Mouse (Mus musculus) forebrain, embryonic 15.5 days (tissue): ENCODE measurements at regions not wholly inside any gene's neighbourhood (a gene's known extent, or its start where the extent isn't known, plus 50 kb on each side); places are given as distances from the start of the nearest gene placed in this dataset.

Experiments used
- ATAC-seq: fragments of 200-750 bp; cut with Nextera tagmentation; replicated peaks from 2 replicates; pipeline ENCODE4 v1.8.0; 2017; ENCODE audit warnings: mild to moderate bottlenecking, moderate TSS enrichment, moderate library complexity
- H3K27ac ChIP-seq: fragments of 300-500 bp; sonication (generic); replicated peaks from 2 replicates; pipeline ENCODE4 v1.5.1; 2015; ENCODE audit warnings: mild to moderate bottlenecking, inconsistent platforms
- H3K27me3 ChIP-seq: fragments of 300-500 bp; sonication (generic); 2 replicates; pipeline ENCODE4 v1.6.1; 2015; ENCODE audit warnings: inconsistent platforms
- H3K36me3 ChIP-seq: fragments of 300-500 bp; sonication (generic); 2 replicates; pipeline ENCODE4 v1.6.1; 2015; ENCODE audit warnings: mild to moderate bottlenecking, inconsistent platforms
- H3K4me1 ChIP-seq: fragments of 300-500 bp; sonication (generic); 2 replicates; pipeline ENCODE4 v1.6.1; 2015; ENCODE audit warnings: inconsistent platforms
- H3K4me2 ChIP-seq: fragments of 300-500 bp; sonication (generic); replicated peaks from 2 replicates; pipeline ENCODE4 v1.6.1; 2015; ENCODE audit warnings: mild to moderate bottlenecking, inconsistent platforms
- H3K4me3 ChIP-seq: fragments of 300-500 bp; sonication (generic); 2 replicates; pipeline ENCODE4 v1.5.1; 2015; ENCODE audit warnings: mild to moderate bottlenecking, inconsistent platforms
- H3K9ac ChIP-seq: fragments of 300-500 bp; sonication (generic); replicated peaks from 2 replicates; pipeline ENCODE4 v1.6.1; 2015; ENCODE audit warnings: mild to moderate bottlenecking, inconsistent platforms
- H3K9me3 ChIP-seq: fragments of 300-500 bp; sonication (generic); 2 replicates; pipeline ENCODE4 v1.6.1; 2016; ENCODE audit warnings: inconsistent platforms
- WGBS: fragments of 180-500 bp; shearing (Covaris S2); methylation state at CpG from one replicate; pipeline ENCODE4 v1.1.7; 2015; ENCODE audit warnings: mixed read lengths; 5-methylcytosine and 5-hydroxymethylcytosine counted together

DNA sequence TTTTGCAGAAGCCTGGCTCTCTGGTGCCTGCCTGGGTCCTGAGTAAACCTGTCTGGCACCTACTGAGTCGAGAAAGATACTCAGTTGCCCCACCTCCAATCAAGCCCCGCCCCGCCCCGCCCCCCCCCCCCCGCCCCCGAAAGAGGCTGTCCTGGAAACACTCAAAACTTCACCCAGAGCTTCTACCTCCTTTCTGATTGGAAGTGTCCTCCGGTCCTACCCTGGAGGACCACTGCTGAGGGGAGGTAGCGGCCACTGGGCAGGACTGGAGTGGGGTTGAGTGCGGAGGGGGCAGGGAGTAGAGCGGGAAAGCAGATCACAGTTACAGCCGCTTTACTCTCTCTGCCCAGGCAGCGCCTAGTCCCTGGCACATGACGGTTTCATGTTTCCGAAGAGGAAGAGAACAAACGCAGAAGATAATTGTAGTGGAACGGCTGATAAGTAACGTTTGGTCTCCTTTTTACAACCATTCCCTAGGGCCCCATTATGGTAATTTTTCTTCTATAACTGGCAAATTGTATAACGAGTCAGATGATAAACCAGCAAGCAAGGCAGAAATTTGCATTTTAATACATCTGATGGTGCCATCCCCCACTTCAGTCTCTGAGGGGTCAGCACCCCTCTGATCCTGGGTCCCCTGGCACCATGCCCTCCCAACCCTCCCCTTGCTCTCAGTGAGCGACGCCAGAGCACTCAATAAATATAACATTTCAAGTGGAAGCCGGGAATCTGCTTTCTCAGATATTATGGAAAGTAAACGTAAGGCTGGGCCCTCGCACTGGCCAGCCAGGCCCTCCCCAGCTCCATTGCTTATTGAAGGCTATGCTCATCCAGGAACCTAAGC is 221.5 kb upstream of the Rpl38 start:
- 4% methylated on average over 23 of the region's 23 CpGs for WGBS
- H3K9me3 ChIP-seq: no peaks in the 10 kb centered on the region
- no peaks in the 10 kb centered on the region for H3K27me3 ChIP-seq
- H3K4me2 ChIP-seq: peak overlapping the region; percentile 40
- H3K36me3 ChIP-seq: no peaks in the 10 kb centered on the region
- H3K4me1 ChIP-seq: peaks cover 51% of the 10 kb centered on the region
- peak overlapping the region; percentile 70 for H3K27ac ChIP-seq
- peak overlapping the region; percentile 22; the same call in 1 of the 2 replicates for H3K4me3 ChIP-seq
- ATAC-seq: peak; percentile 59
- H3K9ac ChIP-seq: no peak overlapping the region

DNA sequence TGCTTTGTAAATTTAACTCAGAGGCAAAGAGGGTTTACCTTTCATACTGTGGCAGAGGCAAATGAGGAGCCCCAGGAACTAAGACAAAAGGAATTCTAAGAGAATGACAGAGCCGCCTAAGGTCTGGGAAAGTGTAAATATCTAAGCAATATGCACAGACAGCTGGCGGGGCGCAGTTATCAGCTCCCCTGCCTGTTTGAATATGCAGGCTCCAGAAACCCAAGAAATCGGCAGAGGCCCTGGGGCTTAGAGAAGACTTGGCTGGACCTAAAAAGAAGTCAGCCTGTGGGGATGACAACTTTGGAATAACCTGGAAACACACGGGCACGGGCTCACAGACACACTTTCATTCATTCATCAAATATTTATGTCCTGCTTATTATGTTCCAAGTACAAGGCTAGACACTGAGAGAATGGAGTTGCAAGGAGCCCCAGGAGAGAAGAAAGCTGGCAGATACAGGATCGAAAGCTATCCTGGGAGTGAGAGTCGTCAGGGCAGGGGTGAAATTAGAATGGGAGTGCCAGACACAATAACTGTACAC is 222.2 kb upstream of the Rpl38 start:
- Histone ChIP-seq H3K4me2 (peak overlapping the region; percentile 40), H3K36me3 (no peaks in the 10 kb centered on the region), H3K9ac (no peak overlapping the region), H3K4me3 (no peak overlapping the region), H3K27ac (peak overlapping the region; percentile 70), H3K9me3 (no peaks in the 10 kb centered on the region), H3K27me3 (no peaks in the 10 kb centered on the region), H3K4me1 (peaks cover 51% of the 10 kb centered on the region)
- ATAC-seq: no peak
- WGBS: 2% methylated on average over 8 of the region's 8 CpGs

DNA sequence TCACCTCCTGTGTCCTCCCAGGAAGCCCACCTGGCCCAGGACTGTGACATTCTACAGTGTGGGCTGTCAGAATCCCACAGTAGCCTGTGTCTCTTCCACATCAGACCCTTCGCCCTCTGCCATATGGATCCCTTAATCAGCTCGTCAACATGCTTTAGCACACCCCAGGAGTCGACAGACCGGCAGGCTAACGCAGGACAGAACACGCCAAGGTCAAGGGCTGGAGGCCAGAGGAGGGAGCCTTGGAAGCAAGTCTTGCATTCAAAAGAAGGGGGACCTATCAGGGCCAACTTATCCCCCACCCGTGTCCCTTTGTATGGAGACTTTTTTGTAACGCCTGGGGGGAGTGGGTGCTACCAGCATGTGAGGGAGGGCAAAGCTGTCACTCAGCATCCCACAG is 224.1 kb upstream of the Rpl38 start:
- H3K4me3 ChIP-seq: no peak overlapping the region
- H3K9ac ChIP-seq: no peak overlapping the region
- H3K9me3 ChIP-seq: no peaks in the 10 kb centered on the region
- H3K4me2 ChIP-seq: no peak overlapping the region
- no peaks in the 10 kb centered on the region for H3K36me3 ChIP-seq
- peaks cover 48% of the 10 kb centered on the region for H3K4me1 ChIP-seq
- WGBS: 48% methylated on average over 8 of the region's 8 CpGs
- H3K27ac ChIP-seq: no peak overlapping the region
- ATAC-seq: no peak
- no peaks in the 10 kb centered on the region for H3K27me3 ChIP-seq

DNA sequence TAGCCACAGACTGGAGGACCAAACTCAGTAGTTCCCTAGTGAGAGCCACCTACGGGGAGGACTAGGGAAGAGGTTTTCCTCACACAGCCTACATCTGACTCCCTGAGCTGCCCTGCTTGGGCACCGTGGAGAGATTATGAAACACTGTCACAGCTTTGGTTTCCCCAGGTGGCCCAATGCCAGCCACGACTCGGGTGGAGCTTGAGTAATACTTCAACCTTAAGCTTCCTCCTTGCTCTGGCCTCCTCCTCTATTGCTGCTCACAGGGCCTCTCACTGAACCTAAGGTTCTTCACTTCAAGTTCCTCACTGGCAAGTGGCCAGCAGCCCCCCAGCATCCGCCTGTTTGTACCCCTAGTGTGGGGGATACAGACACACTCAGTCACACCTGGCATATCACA is 224.9 kb upstream of the Rpl38 start:
- Histone ChIP-seq H3K36me3 (no peaks in the 10 kb centered on the region), H3K27me3 (no peaks in the 10 kb centered on the region), H3K27ac (no peak overlapping the region), H3K9me3 (no peaks in the 10 kb centered on the region), H3K4me1 (peaks cover 40% of the 10 kb centered on the region), H3K9ac (no peak overlapping the region), H3K4me3 (no peak overlapping the region), H3K4me2 (no peak overlapping the region)
- no peak for ATAC-seq
- 67% methylated on average over 5 of the region's 5 CpGs for WGBS

DNA sequence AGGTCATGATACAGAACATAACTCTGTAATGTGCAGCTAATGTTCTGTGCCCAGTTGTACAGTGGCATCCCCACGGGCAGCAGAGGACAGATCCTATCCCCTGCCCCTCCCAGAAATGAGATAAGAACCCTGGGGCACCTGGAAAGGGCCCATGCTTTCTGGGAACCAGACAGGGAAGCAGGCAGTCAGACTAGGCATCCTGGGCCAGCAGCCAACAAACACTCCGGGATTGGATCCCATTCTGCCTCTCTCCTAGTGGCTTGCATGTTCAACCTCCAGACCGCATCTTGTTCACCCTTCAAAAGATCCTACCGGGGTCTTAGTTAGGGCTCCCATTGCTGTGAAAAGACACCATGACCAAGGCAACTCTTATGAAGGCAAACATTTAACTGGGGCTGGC is 229.0 kb upstream of the Rpl38 start:
- 77% methylated on average over 4 of the region's 4 CpGs for WGBS
- no peak overlapping the region for H3K4me2 ChIP-seq
- H3K9me3 ChIP-seq: no peaks in the 10 kb centered on the region
- no peaks in the 10 kb centered on the region for H3K27me3 ChIP-seq
- no peak for ATAC-seq
- H3K4me3 ChIP-seq: no peak overlapping the region
- H3K27ac ChIP-seq: no peak overlapping the region
- peaks cover 10% of the 10 kb centered on the region; the same call in 1 of the 2 replicates for H3K4me1 ChIP-seq
- H3K36me3 ChIP-seq: no peaks in the 10 kb centered on the region
- no peak overlapping the region for H3K9ac ChIP-seq

DNA sequence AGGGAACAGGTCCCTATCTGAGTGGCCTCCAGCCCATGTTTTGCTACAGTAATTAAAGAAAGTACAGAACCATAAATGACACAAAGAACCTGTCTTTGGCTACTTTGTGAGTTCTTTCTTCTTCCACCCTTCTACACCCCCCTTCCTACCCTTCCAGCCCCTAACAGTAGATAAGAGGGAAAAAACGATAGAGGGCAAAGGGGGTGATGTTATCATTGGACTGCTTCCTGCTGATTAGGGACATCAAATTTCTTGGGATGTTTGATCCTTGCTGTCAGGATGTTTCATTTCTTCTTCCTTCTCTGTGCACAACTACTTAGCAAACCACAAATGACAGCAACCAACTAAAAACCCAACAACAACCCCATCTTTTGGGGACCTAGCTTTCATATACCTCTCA is 232.5 kb upstream of the Rpl38 start:
- no peak overlapping the region for H3K27ac ChIP-seq
- H3K27me3 ChIP-seq: no peaks in the 10 kb centered on the region
- H3K4me1 ChIP-seq: peaks cover 16% of the 10 kb centered on the region
- no peaks in the 10 kb centered on the region for H3K9me3 ChIP-seq
- no peak for ATAC-seq
- no peak overlapping the region for H3K9ac ChIP-seq
- H3K36me3 ChIP-seq: no peaks in the 10 kb centered on the region
- H3K4me2 ChIP-seq: no peak overlapping the region
- no peak overlapping the region for H3K4me3 ChIP-seq
- WGBS: 79% methylated on average over 1 of the region's 1 CpGs

DNA sequence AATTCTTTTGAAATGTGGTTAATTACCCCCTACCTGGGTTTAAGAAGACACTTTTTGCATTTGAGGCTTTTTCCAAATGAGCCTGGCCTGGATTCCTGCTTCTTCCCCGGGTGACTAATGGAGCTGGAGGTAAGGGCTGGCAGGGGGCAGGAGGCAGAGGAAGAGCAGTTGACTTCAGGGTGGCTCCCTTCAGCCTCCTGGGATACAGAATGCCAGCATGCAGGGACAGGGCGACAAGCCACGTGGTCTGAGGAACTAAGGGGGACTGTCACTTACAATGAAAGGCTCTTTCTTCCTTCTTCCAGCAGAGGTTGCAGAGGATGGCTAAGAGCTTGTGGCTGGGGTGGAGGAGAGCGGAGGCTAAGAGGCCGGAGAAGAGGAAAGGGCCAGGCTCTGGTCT is 234.8 kb upstream of the Rpl38 start:
- Histone ChIP-seq H3K4me2 (no peak overlapping the region), H3K4me3 (no peak overlapping the region), H3K4me1 (peaks cover 16% of the 10 kb centered on the region), H3K9ac (no peak overlapping the region), H3K9me3 (no peaks in the 10 kb centered on the region), H3K36me3 (no peaks in the 10 kb centered on the region), H3K27ac (no peak overlapping the region), H3K27me3 (no peaks in the 10 kb centered on the region)
- WGBS: 9% methylated on average over 5 of the region's 5 CpGs
- no peak for ATAC-seq

DNA sequence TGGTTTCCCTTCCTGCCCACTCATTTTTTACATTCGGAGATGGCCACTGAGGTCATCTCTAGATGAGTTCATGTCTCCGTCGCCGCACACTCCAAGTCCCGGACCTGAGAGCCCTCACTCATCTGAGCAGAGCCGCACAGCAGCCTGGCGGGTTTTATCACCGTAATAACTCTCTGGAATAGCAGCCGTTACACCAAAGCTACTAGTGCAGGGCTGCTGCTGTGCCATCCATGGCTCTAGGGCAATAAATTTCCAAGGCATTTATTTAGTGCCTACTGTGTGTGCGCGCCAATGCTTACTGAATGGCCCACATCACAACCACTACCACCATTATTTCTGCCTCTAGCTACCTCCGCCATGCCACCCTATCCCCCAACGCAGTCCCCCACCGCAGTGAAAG is 242.9 kb upstream of the Rpl38 start:
- ATAC-seq: no peak
- no peaks in the 10 kb centered on the region for H3K27me3 ChIP-seq
- WGBS: 94% methylated on average over 14 of the region's 14 CpGs

DNA sequence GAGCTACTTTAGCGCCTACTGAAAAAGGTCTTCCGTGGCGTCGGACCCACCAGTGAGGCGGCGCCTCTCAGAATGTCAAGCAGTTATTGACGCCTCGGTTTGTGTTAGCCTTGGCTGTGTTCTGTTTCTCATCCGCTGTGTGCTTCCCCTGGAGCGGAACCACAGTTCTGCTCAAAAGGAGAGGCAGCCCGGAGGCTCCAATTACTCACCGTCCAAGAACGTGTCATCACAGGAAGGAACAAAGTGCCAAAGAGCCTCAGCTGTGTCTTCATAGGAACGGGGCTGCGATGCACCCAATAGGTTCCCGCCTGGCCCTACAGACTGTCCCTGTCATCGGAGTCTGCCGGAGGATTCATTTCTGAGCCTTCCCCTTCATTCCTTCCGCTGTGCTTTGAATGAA is 245.0 kb upstream of the Rpl38 start:
- ATAC-seq: no peak
- H3K9me3 ChIP-seq: no peaks in the 10 kb centered on the region
- no peak overlapping the region for H3K4me3 ChIP-seq
- H3K4me1 ChIP-seq: peaks cover 6% of the 10 kb centered on the region; the same call in 1 of the 2 replicates
- H3K27ac ChIP-seq: no peak overlapping the region
- H3K27me3 ChIP-seq: no peaks in the 10 kb centered on the region
- no peak overlapping the region for H3K4me2 ChIP-seq
- H3K36me3 ChIP-seq: no peaks in the 10 kb centered on the region
- H3K9ac ChIP-seq: no peak overlapping the region
- 60% methylated on average over 19 of the region's 19 CpGs for WGBS

More for the DNA sequence above, 242.9 kb upstream of the Rpl38 start:
- Histone ChIP-seq H3K9me3 (no peaks in the 10 kb centered on the region), H3K36me3 (no peaks in the 10 kb centered on the region), H3K4me2 (no peak overlapping the region), H3K9ac (no peak overlapping the region), H3K4me1 (peaks cover 6% of the 10 kb centered on the region; the same call in 1 of the 2 replicates), H3K27ac (no peak overlapping the region), H3K4me3 (no peak overlapping the region)

DNA sequence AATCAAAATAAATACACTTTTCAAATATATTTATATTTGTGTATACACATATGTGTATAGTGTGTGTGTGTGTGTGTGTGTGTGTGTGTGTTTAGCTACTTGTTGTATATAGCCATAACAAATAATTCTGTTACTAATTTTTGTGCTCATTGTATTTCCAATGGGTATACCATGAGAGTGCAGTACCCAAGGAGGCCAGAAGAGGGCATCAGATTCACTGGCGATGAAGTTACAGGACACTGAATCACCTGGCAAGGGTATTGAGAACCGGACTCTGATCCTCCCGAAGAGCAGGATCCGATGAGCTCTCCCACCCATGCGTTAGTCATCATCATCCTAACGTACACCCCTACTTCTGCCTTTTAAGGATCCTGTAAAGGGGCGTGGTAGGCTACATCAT is 249.3 kb upstream of the Rpl38 start:
- Histone ChIP-seq H3K36me3 (no peaks in the 10 kb centered on the region), H3K9ac (no peak overlapping the region), H3K4me3 (no peak overlapping the region), H3K4me1 (peaks cover 6% of the 10 kb centered on the region; the same call in 1 of the 2 replicates), H3K27ac (no peak overlapping the region), H3K27me3 (no peaks in the 10 kb centered on the region), H3K4me2 (no peak overlapping the region), H3K9me3 (no peaks in the 10 kb centered on the region)
- no peak for ATAC-seq
- 82% methylated on average over 7 of the region's 7 CpGs for WGBS

DNA sequence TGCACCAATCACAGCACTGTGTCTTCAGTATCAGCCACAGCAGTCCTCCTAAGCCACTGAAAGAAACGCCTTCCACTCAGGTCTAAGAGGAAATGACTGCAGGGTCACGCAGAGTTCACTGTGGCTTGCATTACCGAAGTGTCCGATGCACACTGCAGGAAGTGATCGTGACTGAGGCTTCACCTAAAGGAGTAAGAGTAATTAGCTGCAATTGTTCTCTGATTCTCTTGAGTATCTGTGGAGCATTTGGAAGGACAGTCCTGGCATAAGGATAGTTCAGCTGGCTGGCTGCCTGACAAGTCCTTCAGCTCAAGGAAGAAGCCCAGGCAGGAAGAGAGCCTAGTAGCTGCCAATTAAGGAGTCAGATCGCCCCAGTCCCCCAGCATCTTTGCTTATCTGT is 252.2 kb upstream of the Rpl38 start:
- ATAC-seq: no peak
- WGBS: 65% methylated on average over 6 of the region's 6 CpGs

DNA sequence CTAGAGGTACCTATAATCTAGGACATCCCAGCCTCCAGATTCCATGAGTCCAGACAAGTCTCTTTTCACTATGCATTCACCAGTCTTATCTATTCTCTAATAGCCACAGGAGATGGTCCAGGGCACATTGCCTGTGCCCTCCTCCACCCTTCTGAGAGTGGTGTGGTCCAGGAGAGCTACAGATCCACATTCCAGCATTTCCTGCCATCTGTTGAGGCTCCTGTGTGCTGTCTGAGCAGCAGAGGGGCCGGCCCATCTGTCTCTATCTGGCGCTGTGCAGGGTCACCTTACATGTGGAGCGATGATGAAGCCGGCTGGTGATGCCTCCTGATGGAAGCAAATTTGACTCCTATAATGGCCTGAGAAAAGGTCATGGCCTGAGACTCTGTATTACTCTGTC is 263.9 kb upstream of the Rpl38 start:
- H3K9ac ChIP-seq: no peak overlapping the region
- no peaks in the 10 kb centered on the region for H3K9me3 ChIP-seq
- peaks cover 23% of the 10 kb centered on the region for H3K4me1 ChIP-seq
- no peak overlapping the region for H3K27ac ChIP-seq
- H3K4me2 ChIP-seq: no peak overlapping the region
- no peaks in the 10 kb centered on the region for H3K27me3 ChIP-seq
- no peaks in the 10 kb centered on the region for H3K36me3 ChIP-seq
- no peak for ATAC-seq
- H3K4me3 ChIP-seq: no peak overlapping the region
- 64% methylated on average over 4 of the region's 4 CpGs for WGBS

More for the DNA sequence above, 252.2 kb upstream of the Rpl38 start:
- Histone ChIP-seq H3K4me3 (no peak overlapping the region), H3K4me2 (no peak overlapping the region), H3K27ac (no peak overlapping the region), H3K27me3 (no peaks in the 10 kb centered on the region), H3K9ac (no peak overlapping the region), H3K36me3 (no peaks in the 10 kb centered on the region), H3K4me1 (no peaks in the 10 kb centered on the region), H3K9me3 (no peaks in the 10 kb centered on the region)
